Mouse (Mus musculus) intestine, embryonic 15.5 days (tissue): ENCODE data around the gene Atxn2. TPM values are rescaled to one million over a fixed set of nuclear protein-coding genes. Genes with fewer than 3 reads are reported as not detected.
A peak's percentile ranks its signal among the peaks of the same experiment; 100 is the strongest.
"Not testable (repeated sequence)": the region's sequence is repeated elsewhere in the genome, so short reads cannot be mapped to it uniquely, and the experiment has no call there.

Source experiments
- ATAC-seq: fragments of 200-750 bp; cut with Nextera tagmentation; 2 replicates; pipeline ENCODE4 v1.8.0; 2017; ENCODE audit warnings: moderate TSS enrichment, moderate library complexity
- H3K27ac ChIP-seq: fragments of 300-500 bp; sonication (generic); 2 replicates; pipeline ENCODE4 v1.5.1; 2015; ENCODE audit warnings: mild to moderate bottlenecking, inconsistent platforms
- H3K27me3 ChIP-seq: fragments of 300-500 bp; sonication (generic); replicated peaks from 2 replicates; pipeline ENCODE4 v1.6.1; 2015; ENCODE audit warnings: inconsistent platforms
- H3K36me3 ChIP-seq: fragments of 300-500 bp; sonication (generic); 2 replicates; pipeline ENCODE4 v1.6.1; 2015; ENCODE audit warnings: inconsistent platforms
- H3K4me1 ChIP-seq: fragments of 300-500 bp; sonication (generic); replicated peaks from 2 replicates; pipeline ENCODE4 v1.6.1; 2015; ENCODE audit warnings: inconsistent platforms
- H3K4me2 ChIP-seq: fragments of 300-500 bp; sonication (generic); replicated peaks from 2 replicates; pipeline ENCODE4 v1.6.1; 2015; ENCODE audit warnings: mild to moderate bottlenecking, inconsistent platforms
- H3K4me3 ChIP-seq: fragments of 300-500 bp; sonication (generic); replicated peaks from 2 replicates; pipeline ENCODE4 v1.5.1; 2015; ENCODE audit warnings: inconsistent platforms
- H3K9ac ChIP-seq: fragments of 300-500 bp; sonication (generic); 2 replicates; pipeline ENCODE4 v1.6.1; 2015; ENCODE audit warnings: inconsistent platforms
- H3K9me3 ChIP-seq: fragments of 300-500 bp; sonication (generic); 2 replicates; pipeline ENCODE4 v1.6.1; 2016; ENCODE audit warnings: inconsistent platforms
- WGBS: fragments of 180-500 bp; shearing (Covaris S2); methylation state at CpG from one replicate; pipeline ENCODE4 v1.1.7; 2015; 5-methylcytosine and 5-hydroxymethylcytosine counted together
- polyA plus RNA-seq: library from polyadenylated mRNA; unstranded; fragments of >200 nt; fragmentation: Nextera tagmentation; extraction: Ambion mirVana; gene quantifications from 2 replicates; pipeline ENCODE4 v1.2.1, GENCODE M21; 2015

Gene Atxn2
- polyA plus RNA-seq, 1 experiment from 2014 or later = 59.0 TPM

GRCm38 (mm10) chr5:121742915-121743314, 31.8 kb downstream of the Atxn2 start:
- ATAC-seq = 0 out of 2 replicates have a peak, but pooled peaks have one; percentile 44
- WGBS = 78% methylated on average over 2 of the region's 2 CpGs
- H3K36me3 ChIP-seq = no peaks in the 10 kb centered on the region
- H3K27ac ChIP-seq = 0 out of 2 replicates have a peak overlapping the region, but pooled peaks have one; percentile 37
- no peak overlapping the region for H3K4me3 ChIP-seq
- no peaks in the 10 kb centered on the region for H3K27me3 ChIP-seq
- H3K9ac ChIP-seq = no peak overlapping the region
- peaks cover 1% of the 10 kb centered on the region; the same call in 1 of the 2 replicates for H3K4me1 ChIP-seq
- no peaks in the 10 kb centered on the region for H3K9me3 ChIP-seq
- H3K4me2 ChIP-seq = no peak overlapping the region

GRCm38 (mm10) chr5:121747884-121748594, 36.9 kb downstream of the Atxn2 start:
- 95% methylated on average over 4 of the region's 4 CpGs for WGBS
- H3K9ac ChIP-seq, H3K27ac ChIP-seq, ATAC-seq, H3K4me3 ChIP-seq, H3K9me3 ChIP-seq, H3K36me3 ChIP-seq, H3K4me1 ChIP-seq, H3K27me3 ChIP-seq, H3K4me2 ChIP-seq: not testable (repeated sequence)

GRCm38 (mm10) chr5:121749633-121750032, 38.5 kb downstream of the Atxn2 start:
- H3K9me3 ChIP-seq = no peaks in the 10 kb centered on the region
- H3K36me3 ChIP-seq = peaks cover 13% of the 10 kb centered on the region; the same call in 1 of the 2 replicates
- no peak overlapping the region for H3K27ac ChIP-seq
- 92% methylated on average over 2 of the region's 2 CpGs for WGBS
- no peaks in the 10 kb centered on the region for H3K4me1 ChIP-seq
- no peak overlapping the region for H3K9ac ChIP-seq
- H3K4me2 ChIP-seq = no peak overlapping the region
- H3K4me3 ChIP-seq = no peak overlapping the region
- no peak for ATAC-seq
- H3K27me3 ChIP-seq = no peaks in the 10 kb centered on the region

- H3K36me3 ChIP-seq = peaks cover 9% of the 10 kb centered on the region; the same call in 1 of the 2 replicates
- H3K4me1 ChIP-seq = no peaks in the 10 kb centered on the region
- 76% methylated on average over 2 of the region's 2 CpGs for WGBS
- H3K27ac ChIP-seq = no peak overlapping the region
- no peak for ATAC-seq
- H3K4me3 ChIP-seq = no peak overlapping the region
- H3K27me3 ChIP-seq = no peaks in the 10 kb centered on the region
- no peak overlapping the region for H3K4me2 ChIP-seq
- no peaks in the 10 kb centered on the region for H3K9me3 ChIP-seq
- H3K9ac ChIP-seq = no peak overlapping the region
Observed at GRCm38 (mm10) chr5:121757900-121758299, 46.8 kb downstream of the Atxn2 start.

GRCm38 (mm10) chr5:121758341-121758740, 47.2 kb downstream of the Atxn2 start:
- H3K9me3 ChIP-seq = no peaks in the 10 kb centered on the region

GRCm38 (mm10) chr5:121759921-121760320, 48.8 kb downstream of the Atxn2 start:
- no peaks in the 10 kb centered on the region for H3K4me1 ChIP-seq

More at GRCm38 (mm10) chr5:121758341-121758740, 47.2 kb downstream of the Atxn2 start:
- H3K4me3 ChIP-seq = no peak overlapping the region
- H3K36me3 ChIP-seq = peaks cover 6% of the 10 kb centered on the region; the same call in 1 of the 2 replicates
- no peak overlapping the region for H3K4me2 ChIP-seq
- no peak overlapping the region for H3K27ac ChIP-seq
- no peaks in the 10 kb centered on the region for H3K27me3 ChIP-seq
- no peak for ATAC-seq
- WGBS = 82% methylated on average over 4 of the region's 4 CpGs
- no peaks in the 10 kb centered on the region for H3K4me1 ChIP-seq
- no peak overlapping the region for H3K9ac ChIP-seq

GRCm38 (mm10) chr5:121761459-121761858, 50.3 kb downstream of the Atxn2 start:
- 77% methylated on average over 7 of the region's 7 CpGs for WGBS
- H3K36me3 ChIP-seq = no peaks in the 10 kb centered on the region

More at GRCm38 (mm10) chr5:121759921-121760320, 48.8 kb downstream of the Atxn2 start:
- H3K36me3 ChIP-seq = peaks cover 2% of the 10 kb centered on the region; the same call in 1 of the 2 replicates
- ATAC-seq = no peak
- no peak overlapping the region for H3K27ac ChIP-seq
- no peak overlapping the region for H3K4me2 ChIP-seq
- WGBS = 91% methylated on average over 4 of the region's 4 CpGs
- no peak overlapping the region for H3K9ac ChIP-seq
- H3K9me3 ChIP-seq = no peaks in the 10 kb centered on the region
- no peaks in the 10 kb centered on the region for H3K27me3 ChIP-seq
- no peak overlapping the region for H3K4me3 ChIP-seq

GRCm38 (mm10) chr5:121762949-121763348, 51.8 kb downstream of the Atxn2 start:
- Histone ChIP-seq H3K27me3 (no peaks in the 10 kb centered on the region), H3K4me1 (no peaks in the 10 kb centered on the region), H3K4me2 (no peak overlapping the region), H3K9me3 (no peaks in the 10 kb centered on the region), H3K9ac (no peak overlapping the region), H3K4me3 (no peak overlapping the region), H3K27ac (no peak overlapping the region), H3K36me3 (no peaks in the 10 kb centered on the region)
- ATAC-seq = no peak
- WGBS = 80% methylated on average over 6 of the region's 6 CpGs

More at GRCm38 (mm10) chr5:121761459-121761858, 50.3 kb downstream of the Atxn2 start:
- H3K27me3 ChIP-seq = no peaks in the 10 kb centered on the region
- ATAC-seq = no peak
- no peaks in the 10 kb centered on the region for H3K9me3 ChIP-seq
- no peak overlapping the region for H3K9ac ChIP-seq
- H3K27ac ChIP-seq = no peak overlapping the region
- H3K4me2 ChIP-seq = no peak overlapping the region
- H3K4me1 ChIP-seq = no peaks in the 10 kb centered on the region
- no peak overlapping the region for H3K4me3 ChIP-seq

- no peak for ATAC-seq
- Histone ChIP-seq H3K27me3 (no peaks in the 10 kb centered on the region), H3K4me1 (no peaks in the 10 kb centered on the region), H3K4me3 (no peak overlapping the region), H3K27ac (no peak overlapping the region), H3K9ac (no peak overlapping the region), H3K4me2 (no peak overlapping the region), H3K36me3 (no peaks in the 10 kb centered on the region), H3K9me3 (no peaks in the 10 kb centered on the region)
- WGBS = 91% methylated on average over 2 of the region's 2 CpGs
Observed at GRCm38 (mm10) chr5:121765020-121765419, 53.9 kb downstream of the Atxn2 start.

GRCm38 (mm10) chr5:121766038-121766773, 55.1 kb downstream of the Atxn2 start:
- no peaks in the 10 kb centered on the region for H3K36me3 ChIP-seq
- H3K27ac ChIP-seq = no peak overlapping the region
- no peaks in the 10 kb centered on the region for H3K4me1 ChIP-seq
- H3K4me2 ChIP-seq = no peak overlapping the region
- ATAC-seq = no peak
- no peak overlapping the region for H3K4me3 ChIP-seq
- H3K27me3 ChIP-seq = no peaks in the 10 kb centered on the region
- no peaks in the 10 kb centered on the region for H3K9me3 ChIP-seq
- H3K9ac ChIP-seq = no peak overlapping the region
- 82% methylated on average over 4 of the region's 4 CpGs for WGBS

GRCm38 (mm10) chr5:121767564-121767963, 56.4 kb downstream of the Atxn2 start:
- ATAC-seq = no peak
- 88% methylated on average over 2 of the region's 2 CpGs for WGBS
- H3K4me2 ChIP-seq = no peak overlapping the region
- no peak overlapping the region for H3K4me3 ChIP-seq
- H3K4me1 ChIP-seq = no peaks in the 10 kb centered on the region
- H3K36me3 ChIP-seq = peaks cover 4% of the 10 kb centered on the region
- no peaks in the 10 kb centered on the region for H3K9me3 ChIP-seq
- H3K27me3 ChIP-seq = no peaks in the 10 kb centered on the region
- no peak overlapping the region for H3K9ac ChIP-seq
- no peak overlapping the region for H3K27ac ChIP-seq

- 72% methylated on average over 7 of the region's 7 CpGs for WGBS
- peaks cover 12% of the 10 kb centered on the region for H3K36me3 ChIP-seq
Observed at GRCm38 (mm10) chr5:121769827-121770226, 58.7 kb downstream of the Atxn2 start.

More at GRCm38 (mm10) chr5:121769827-121770226, 58.7 kb downstream of the Atxn2 start:
- H3K9ac ChIP-seq = no peak overlapping the region
- no peaks in the 10 kb centered on the region for H3K27me3 ChIP-seq
- no peak for ATAC-seq
- no peaks in the 10 kb centered on the region for H3K9me3 ChIP-seq
- no peak overlapping the region for H3K4me3 ChIP-seq
- H3K4me1 ChIP-seq = no peaks in the 10 kb centered on the region
- H3K27ac ChIP-seq = no peak overlapping the region
- H3K4me2 ChIP-seq = no peak overlapping the region
